ENCODE assay signal across 15 mouse cellular contexts in the genomic region with DNA sequence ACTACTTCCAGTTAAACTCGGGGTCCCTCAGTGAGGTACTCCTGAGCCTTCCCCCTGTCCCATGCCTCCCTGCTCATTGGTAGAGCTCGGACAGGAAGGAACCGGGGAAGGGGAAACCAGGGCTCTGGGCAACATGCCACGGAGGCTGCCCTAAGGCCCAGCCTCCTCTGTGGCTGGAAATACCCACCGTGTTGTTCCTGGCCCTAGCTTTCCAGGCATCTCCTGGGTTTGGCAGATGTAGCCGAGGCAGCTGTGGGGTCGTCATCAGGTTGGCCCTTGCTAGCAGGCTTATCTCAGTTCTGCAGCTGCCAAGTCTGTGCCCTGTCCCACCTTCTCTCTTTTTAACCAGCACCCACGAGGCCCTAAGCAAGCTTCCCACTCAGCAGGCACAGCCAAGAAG. TPM values are rescaled to one million over a fixed set of nuclear protein-coding genes. Genes with fewer than 3 reads are reported as not detected.
A peak's percentile ranks its signal among the peaks of the same experiment; 100 is the strongest.
DNase-seq lines count a peak whose midpoint lies in the region; ATAC-seq and TF ChIP-seq lines count a peak whose summit lies in the region.
"Had no signal": no experiment of that assay in that cellular context is flagged by ENCODE, and none has a peak within 500 bp of the region (broad histone marks: within the 10 kb centered on the region; RNA-seq: fewer than 3 reads in every experiment).

No protein-coding gene starts in this region.

- no peaks in the 10 kb centered on the region for H3K36me3 ChIP-seq in kidney, adult 2 months (ENCODE audit: control insufficient read depth, insufficient read depth, low read length)
- H3K36me3 ChIP-seq in MEL (ENCODE audit: control insufficient read depth in 1 of 2, insufficient read depth in 2 of 2, low read length in 2 of 2): no peaks in the 10 kb centered on the region; a peak in 1 of 4 replicates
- H3K36me3 ChIP-seq in liver, embryonic 13.5 days: no peaks in the 10 kb centered on the region
- no peaks in the 10 kb centered on the region for H3K36me3 ChIP-seq in thymus, adult 2 months (ENCODE audit: control insufficient read depth, insufficient read depth, low read length)
- H3K36me3 ChIP-seq: embryonic facial prominence, embryonic 15.5 days; midbrain, embryonic 13.5 days had no signal

- no peak overlapping the region for H3K9ac ChIP-seq in MEL (ENCODE audit: control insufficient read depth, low read depth, low read length, poor library complexity, severe bottlenecking)
- H3K9ac ChIP-seq in liver, embryonic 13.5 days: peak overlapping the region; percentile 70
- H3K9ac ChIP-seq: embryonic facial prominence, embryonic 15.5 days; midbrain, embryonic 13.5 days had no signal

- peak overlapping the region; percentile 80 for H3K4me2 ChIP-seq in liver, embryonic 13.5 days
- H3K4me2 ChIP-seq: embryonic facial prominence, embryonic 15.5 days; midbrain, embryonic 13.5 days had no signal

- H3K27ac ChIP-seq in kidney, adult 2 months (ENCODE audit: insufficient read depth, low read depth, low read length): no peak overlapping the region
- H3K27ac ChIP-seq in MEL (ENCODE audit: control insufficient read depth, low read depth, low read length): no peak overlapping the region
- H3K27ac ChIP-seq in liver, embryonic 13.5 days: peak overlapping the region; percentile 60
- no peak overlapping the region for H3K27ac ChIP-seq in thymus, adult 2 months (ENCODE audit: control insufficient read depth, insufficient read depth, low read length)
- H3K27ac ChIP-seq: embryonic facial prominence, embryonic 15.5 days; midbrain, embryonic 13.5 days; stomach, postnatal 0 days had no signal

- H3K4me1 ChIP-seq in kidney, adult 2 months (ENCODE audit: control insufficient read depth, insufficient read depth, low read length): peaks cover 13% of the 10 kb centered on the region
- peaks cover 4 to 22% of the 10 kb centered on the region in 2 experiments for H3K4me1 ChIP-seq in MEL (ENCODE audit: control insufficient read depth in 1 of 2, insufficient read depth in 2 of 2, low read length in 2 of 2)
- peaks cover 67% of the 10 kb centered on the region for H3K4me1 ChIP-seq in liver, embryonic 13.5 days (replicated peaks)
- peaks cover 22% of the 10 kb centered on the region for H3K4me1 ChIP-seq in thymus, adult 2 months (replicated peaks; ENCODE audit: control insufficient read depth, insufficient read depth, low read length)

- TF ChIP-seq CTCF in kidney, adult 2 months (conservative IDR thresholded peaks at IDR 0.05; ENCODE audit: insufficient read depth, insufficient read length, low read depth, low read length): no peak
- no peak for TF ChIP-seq CTCF in MEL (IDR thresholded peaks at IDR 0.05 in 2 of 3, conservative IDR thresholded peaks at IDR 0.05 in 1 of 3; ENCODE audit: control insufficient read depth in 1 of 3, insufficient read depth in 1 of 3, low read depth in 2 of 3, low read length in 3 of 3, poor library complexity in 1 of 3, severe bottlenecking in 1 of 3)
- no peak for TF ChIP-seq CTCF in thymus, adult 2 months (IDR thresholded peaks at IDR 0.05; ENCODE audit: borderline replicate concordance, control insufficient read depth, extremely low read depth, insufficient read depth, low read length, poor library complexity)

- ATAC-seq in liver, embryonic 13.5 days (ENCODE audit: low read depth): peak; percentile 75
- ATAC-seq: midbrain, embryonic 13.5 days had no signal

- no peaks in the 10 kb centered on the region for H3K9me3 ChIP-seq in MEL (replicated peaks; ENCODE audit: insufficient read depth, low read length)
- no peaks in the 10 kb centered on the region for H3K9me3 ChIP-seq in liver, embryonic 13.5 days (replicated peaks)
- H3K9me3 ChIP-seq: embryonic facial prominence, embryonic 15.5 days had no signal

- no peak for TF ChIP-seq RAD21 in MEL (IDR thresholded peaks at IDR 0.05; ENCODE audit: low read depth, low read length)

- WGBS in kidney, adult 2 months: 69% methylated on average over 8 of the region's 8 CpGs
- WGBS in liver, embryonic 13.5 days (ENCODE audit: insufficient replicate concordance): 32% methylated on average over 8 of the region's 8 CpGs
- 39% methylated on average over 8 of the region's 8 CpGs for WGBS in thymus, adult 2 months

- DNase-seq in adrenal gland, postnatal 10 days: peak; percentile 17
- no peak for DNase-seq in adrenal gland, postnatal 25 days
- DNase-seq in kidney, adult 2 months: peak; percentile 41
- DNase-seq in kidney, adult 9 months: no peak
- DNase-seq in MEL (ENCODE audit: low read depth, low spot score): peak; percentile 52
- no peak for DNase-seq in liver, embryonic 13.5 days
- DNase-seq in layer of hippocampus, adult 9-10 months (ENCODE audit: low spot score): no peak
- no peak for DNase-seq in thymus, adult 2 months
- DNase-seq: cerebellum, adult 18-20 months; left cerebral cortex, postnatal 4 days; lung, postnatal 14 days; thymus, postnatal 36 days had no signal

- H3K27me3 ChIP-seq in kidney, adult 2 months (replicated peaks; ENCODE audit: control insufficient read depth, insufficient read depth, low read length): no peaks in the 10 kb centered on the region
- H3K27me3 ChIP-seq in MEL (ENCODE audit: control insufficient read depth in 1 of 2, insufficient read depth in 2 of 2, low read length in 2 of 2): peaks cover 3 to 6% of the 10 kb centered on the region in 2 experiments
- peaks cover 56% of the 10 kb centered on the region for H3K27me3 ChIP-seq in liver, embryonic 13.5 days
- peaks cover 8% of the 10 kb centered on the region; the same call in 1 of the 2 replicates for H3K27me3 ChIP-seq in thymus, adult 2 months (ENCODE audit: control insufficient read depth, insufficient read depth, low read length)

- peak; percentile 9 to 25; a peak in 2 of 4 replicates for TF ChIP-seq EP300 in MEL (IDR thresholded peaks at IDR 0.05; ENCODE audit: low read depth in 1 of 2, low read length in 2 of 2)

- no peak overlapping the region for H3K4me3 ChIP-seq in kidney, adult 2 months (ENCODE audit: insufficient read depth, low read depth, low read length)
- H3K4me3 ChIP-seq in MEL (ENCODE audit: control insufficient read depth in 1 of 2, insufficient read depth in 1 of 2, low read depth in 2 of 2, low read length in 2 of 2): no peak overlapping the region
- no peak overlapping the region for H3K4me3 ChIP-seq in liver, embryonic 13.5 days (replicated peaks)
- no peak overlapping the region for H3K4me3 ChIP-seq in thymus, adult 2 months (ENCODE audit: control insufficient read depth, insufficient read depth, low read length)
- H3K4me3 ChIP-seq: embryonic facial prominence, embryonic 15.5 days; midbrain, embryonic 13.5 days had no signal

- TF ChIP-seq POLR2A in kidney, adult 2 months (IDR thresholded peaks at IDR 0.05; ENCODE audit: low read depth, low read length): no peak
- no peak for TF ChIP-seq POLR2A in MEL (IDR thresholded peaks at IDR 0.05; ENCODE audit: control insufficient read depth in 1 of 2, insufficient read depth in 1 of 2, low read depth in 1 of 2, low read length in 2 of 2, poor library complexity in 1 of 2)
- no peak for TF ChIP-seq POLR2A in thymus, adult 2 months (IDR thresholded peaks at IDR 0.05; ENCODE audit: control insufficient read depth, extremely low read depth, insufficient read depth, low read length, poor library complexity)

- no peaks in the 10 kb centered on the region for H3K79me2 ChIP-seq in MEL (ENCODE audit: control insufficient read depth, insufficient read depth, low read length, poor library complexity)

TF ChIP-seq in MEL, 35 proteins besides CTCF, POLR2A, EP300 and RAD21 (continues in another document):
- TF ChIP-seq BHLHE40 (IDR thresholded peaks at IDR 0.05; ENCODE audit: borderline replicate concordance, low read depth, low read length) (no peak), TCF12 (IDR thresholded peaks at IDR 0.05; ENCODE audit: low read depth, low read length) (peak; percentile 62), ETS1 (IDR thresholded peaks at IDR 0.05; ENCODE audit: low read depth, low read length) (peak; percentile 48; the same call in 1 of the 2 replicates), TAL1 (IDR thresholded peaks at IDR 0.05; ENCODE audit: low read length) (peak; percentile 84)

RNA-seq across cellular contexts. Expression of gene Dll4, which starts 5.0 kb away (rescaled TPM):
- total RNA-seq in adrenal gland, postnatal 10 days (2021): 10 to 100 TPM; 16.4 to 18.4 TPM
- 8.0 and 12.9 TPM in 2 replicates for total RNA-seq in adrenal gland, postnatal 25 days (2021)
- polyA plus RNA-seq in kidney, adult 2 months (2012; rRNA removed): 14.6 and 15.9 TPM in 2 replicates
- total RNA-seq in MEL (2012; rRNA removed): 0.16 TPM in 1 of 2 replicates, not detected in the other
- polyA plus RNA-seq in MEL (2012; ENCODE audit: insufficient read depth in 1 of 2, insufficient read length in 2 of 2, low read depth in 1 of 2, low replicate concordance in 2 of 2, missing spikeins in 1 of 2): under 1 TPM in 1 of 2 experiments, not detected in 1; 0.18 TPM
- 1.7 and 1.9 TPM in 2 replicates for polyA plus RNA-seq in liver, embryonic 13.5 days (2015; fragmentation: Nextera tagmentation; extraction: Ambion mirVana)
- 17.6 and 18.9 TPM in 2 replicates for polyA plus RNA-seq in thymus, adult 2 months (2012; rRNA removed)

RNA-seq across cellular contexts. Expression of gene Chac1, which starts 30.5 kb away (rescaled TPM):
- 1 to 10 TPM; 2.4 to 5.8 TPM for total RNA-seq in adrenal gland, postnatal 10 days (2021)
- 5.0 and 10.2 TPM in 2 replicates for total RNA-seq in adrenal gland, postnatal 25 days (2021)
- 2.0 and 2.2 TPM in 2 replicates for polyA plus RNA-seq in kidney, adult 2 months (2012; rRNA removed)
- total RNA-seq in MEL (2012; rRNA removed): 3.6 and 33.0 TPM in 2 replicates
- 1 to 10 TPM in 1 of 2 experiments, not detected in 1; 6.4 TPM for polyA plus RNA-seq in MEL (2012; ENCODE audit: insufficient read depth in 1 of 2, insufficient read length in 2 of 2, low read depth in 1 of 2, low replicate concordance in 2 of 2, missing spikeins in 1 of 2)
- 1.0 and 2.0 TPM in 2 replicates for polyA plus RNA-seq in liver, embryonic 13.5 days (2015; fragmentation: Nextera tagmentation; extraction: Ambion mirVana)
- polyA plus RNA-seq in thymus, adult 2 months (2012; rRNA removed): 1.1 TPM in 2 replicates

RNA-seq across cellular contexts. Expression of gene Vps18, which starts 32.0 kb away (rescaled TPM):
- total RNA-seq in adrenal gland, postnatal 10 days (2021): 10 to 100 TPM; 16.0 to 17.7 TPM
- 18.5 and 21.1 TPM in 2 replicates for total RNA-seq in adrenal gland, postnatal 25 days (2021)
- 24.0 and 27.4 TPM in 2 replicates for polyA plus RNA-seq in kidney, adult 2 months (2012; rRNA removed)
- 24.8 and 28.0 TPM in 2 replicates for total RNA-seq in MEL (2012; rRNA removed)
- polyA plus RNA-seq in MEL (2012; ENCODE audit: insufficient read depth in 1 of 2, insufficient read length in 2 of 2, low read depth in 1 of 2, low replicate concordance in 2 of 2, missing spikeins in 1 of 2): 10 to 100 TPM in 1 of 2 experiments, not detected in 1; 30.4 TPM
- polyA plus RNA-seq in liver, embryonic 13.5 days (2015; fragmentation: Nextera tagmentation; extraction: Ambion mirVana): 6.5 and 6.6 TPM in 2 replicates
- polyA plus RNA-seq in thymus, adult 2 months (2012; rRNA removed): 28.4 and 30.5 TPM in 2 replicates

RNA-seq across cellular contexts. Expression of gene Rhov, which starts 49.5 kb away (rescaled TPM):
- under 1 TPM; 0.27 to 0.36 TPM for total RNA-seq in adrenal gland, postnatal 10 days (2021)
- 0.49 TPM in 1 of 2 replicates, not detected in the other for total RNA-seq in adrenal gland, postnatal 25 days (2021)
- 5.9 and 7.8 TPM in 2 replicates for polyA plus RNA-seq in kidney, adult 2 months (2012; rRNA removed)
- total RNA-seq in MEL (2012; rRNA removed): not detected in 2 replicates
- not detected for polyA plus RNA-seq in MEL (2012; ENCODE audit: insufficient read depth in 1 of 2, insufficient read length in 2 of 2, low read depth in 1 of 2, low replicate concordance in 2 of 2, missing spikeins in 1 of 2)
- polyA plus RNA-seq in liver, embryonic 13.5 days (2015; fragmentation: Nextera tagmentation; extraction: Ambion mirVana): 0.08 and 0.16 TPM in 2 replicates
- 2.6 and 3.5 TPM in 2 replicates for polyA plus RNA-seq in thymus, adult 2 months (2012; rRNA removed)

Comparison
In these comparisons a context has a peak if more than half of its experiments do, and no peak if none do; other contexts are left out.
1. DNase-seq: peak in adrenal gland, postnatal 10 days (single experiment), kidney, adult 2 months (single experiment) and MEL (single experiment); none in adrenal gland, postnatal 25 days (single experiment), kidney, adult 9 months (single experiment), liver, embryonic 13.5 days (single experiment), layer of hippocampus, adult 9-10 months (single experiment) and thymus, adult 2 months (single experiment).